Mouse (Mus musculus): Measurements from ENCODE around the gene Tcerg1l.

DNA sequence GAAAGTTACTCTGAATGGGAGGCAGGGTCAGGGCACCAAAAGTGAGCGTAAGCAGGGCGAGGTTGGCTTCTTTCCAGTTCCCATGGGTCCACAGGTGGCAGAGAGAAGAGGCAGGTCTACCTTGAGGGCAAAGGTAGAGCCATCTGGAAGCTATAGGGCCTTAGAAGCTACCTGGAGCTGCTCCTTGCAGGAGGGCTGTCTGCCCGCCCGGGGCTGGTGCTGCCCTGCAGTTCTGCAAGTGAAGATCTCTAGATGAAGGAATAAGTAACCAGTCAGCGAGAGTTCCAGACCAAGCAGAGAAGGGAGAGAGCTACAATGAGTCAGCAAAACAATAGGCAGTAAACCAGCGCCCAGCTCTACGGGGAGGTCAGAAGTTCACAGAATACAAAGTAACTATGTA lies 22.0 kb downstream of the Tcerg1l start:
- TF ChIP-seq CTCF (IDR thresholded peaks at IDR 0.05; ENCODE audit: extremely low read depth, insufficient read depth, insufficient read length, insufficient replicate concordance) (no peak), POLR2A (IDR thresholded peaks at IDR 0.05; ENCODE audit: low read depth, low read length) (no peak)
